Mouse (Mus musculus) layer of hippocampus, adult 18-20 months (tissue): ENCODE measurements at regions not wholly inside any gene's neighbourhood (a gene's known extent, or its start where the extent isn't known, plus 50 kb on each side); places are given as distances from the start of the nearest gene placed in this dataset.

Experiments used
- DNase-seq, 2 experiments: peaks; one replicate each; pipeline ENCODE4 v3.0.0; 2022; ENCODE audit warnings: low spot score in 2 of 2

GRCm38 (mm10) chr19:32939692-32940091 is 182.4 kb downstream of the Pten start:
- no peak for DNase-seq

GRCm38 (mm10) chr19:32940806-32941205 is 183.5 kb downstream of the Pten start:
- DNase-seq: no peak

- DNase-seq: no peak
These were observed 186.4 kb downstream of the Pten start for GRCm38 (mm10) chr19:32943594-32944230.

- no peak for DNase-seq
These were observed 190.0 kb downstream of the Pten start for GRCm38 (mm10) chr19:32947081-32947855.

- no peak for DNase-seq
These were observed 193.0 kb downstream of the Pten start for GRCm38 (mm10) chr19:32950252-32950651.

- DNase-seq: no peak
These were observed 193.5 kb downstream of the Pten start for GRCm38 (mm10) chr19:32950794-32951193.

- no peak for DNase-seq
These were observed 195.1 kb downstream of the Pten start for GRCm38 (mm10) chr19:32952425-32952824.

- DNase-seq: no peak
These were observed 195.8 kb downstream of the Pten start for GRCm38 (mm10) chr19:32952928-32953687.

GRCm38 (mm10) chr19:32954001-32954605 is 196.8 kb downstream of the Pten start:
- DNase-seq: peak in 1 of 2 experiments; percentile 57

GRCm38 (mm10) chr19:32954942-32955341 is 197.6 kb downstream of the Pten start:
- no peak for DNase-seq

GRCm38 (mm10) chr19:32956143-32956915 is 199.0 kb downstream of the Pten start:
- no peak for DNase-seq

GRCm38 (mm10) chr19:32956916-32957558 is 199.7 kb downstream of the Pten start:
- no peak for DNase-seq

- DNase-seq: no peak
These were observed 201.0 kb downstream of the Pten start for GRCm38 (mm10) chr19:32958276-32958675.

- no peak for DNase-seq
These were observed 201.5 kb downstream of the Pten start for GRCm38 (mm10) chr19:32958791-32959190.

- DNase-seq: no peak
These were observed 202.5 kb downstream of the Pten start for GRCm38 (mm10) chr19:32959844-32960195.

- no peak for DNase-seq
These were observed 203.1 kb downstream of the Pten start for GRCm38 (mm10) chr19:32960196-32960947.

- no peak for DNase-seq
These were observed 204.2 kb downstream of the Pten start for GRCm38 (mm10) chr19:32961525-32961924.

- no peak for DNase-seq
These were observed 206.7 kb downstream of the Pten start for GRCm38 (mm10) chr19:32963983-32964382.

GRCm38 (mm10) chr19:32965488-32965887 is 208.2 kb downstream of the Pten start:
- DNase-seq: no peak
